Mouse (Mus musculus): ENCODE results near the gene Msl2. TPM values are rescaled to one million over a fixed set of nuclear protein-coding genes. Genes with fewer than 3 reads are reported as not detected.

The Msl2 gene
- polyA plus RNA-seq, 1 experiment from 2014 or later: 5.0 TPM

DNA sequence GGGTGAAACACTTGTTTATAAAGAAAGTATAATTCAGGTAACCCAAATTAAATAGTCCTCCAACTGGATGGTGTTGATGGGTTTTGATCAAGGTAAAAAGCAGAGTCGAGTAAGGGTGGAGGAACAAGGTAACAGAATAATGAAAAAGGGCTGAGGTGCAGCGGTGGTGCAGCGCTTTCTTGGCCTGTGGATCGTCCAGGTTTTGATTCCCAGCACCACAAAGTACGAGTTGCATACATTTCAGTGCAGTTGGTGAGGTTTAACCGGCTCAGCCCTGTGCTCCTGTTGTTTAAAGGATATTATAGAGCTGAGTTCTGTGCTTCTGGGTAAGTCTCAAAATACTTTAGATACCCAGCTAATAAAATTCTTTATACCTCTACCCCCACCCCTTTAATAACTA is 31.8 kb downstream of the Msl2 start:
- no peak overlapping the region for H3K27ac ChIP-seq (ENCODE audit: low read length)
- peaks cover 6% of the 10 kb centered on the region; the same call in 1 of the 2 replicates for H3K4me1 ChIP-seq (ENCODE audit: insufficient read depth, low read depth, low read length)
- no peaks in the 10 kb centered on the region for H3K9me3 ChIP-seq (ENCODE audit: low read length)
- TF ChIP-seq CTCF (IDR thresholded peaks at IDR 0.05) (no peak), EP300 (IDR thresholded peaks at IDR 0.05) (no peak)
- WGBS: 89% methylated on average over 6 of the region's 6 CpGs
- H3K4me2 ChIP-seq (replicated peaks; ENCODE audit: low read depth, low read length): no peak overlapping the region
- H3K4me3 ChIP-seq (ENCODE audit: low read depth, low read length): no peak overlapping the region
- no peak overlapping the region for H3K9ac ChIP-seq (replicated peaks; ENCODE audit: low read depth)
- H3K36me3 ChIP-seq (ENCODE audit: insufficient read depth, low read length): no peaks in the 10 kb centered on the region
- ATAC-seq (no peak), DNase-seq (ENCODE audit: low spot score) (no peak)
- no peaks in the 10 kb centered on the region for H3K27me3 ChIP-seq (replicated peaks; ENCODE audit: insufficient read depth, low read length)

DNA sequence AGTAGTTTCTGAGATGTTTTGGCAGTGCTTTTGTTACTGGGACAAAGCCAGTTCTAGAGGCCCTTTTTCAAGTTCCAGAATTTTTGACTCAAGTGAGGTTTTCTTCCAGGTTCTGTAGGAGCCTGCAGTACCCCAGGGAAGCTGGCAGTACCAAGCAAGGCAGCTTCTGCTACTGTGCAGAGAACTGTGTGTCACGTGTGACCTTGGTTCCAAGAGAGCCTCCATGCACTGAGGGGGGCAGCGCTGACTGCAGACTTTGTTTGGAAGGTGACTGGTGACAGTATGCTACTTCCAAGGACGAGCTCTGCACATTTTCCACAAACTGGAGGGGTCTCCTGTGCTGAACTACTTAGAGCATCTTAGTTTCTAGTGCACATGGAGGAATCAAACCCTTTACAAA is 33.5 kb downstream of the Msl2 start:
- Histone ChIP-seq H3K4me3 (ENCODE audit: low read depth, low read length) (no peak overlapping the region), H3K36me3 (ENCODE audit: insufficient read depth, low read length) (no peaks in the 10 kb centered on the region), H3K9ac (replicated peaks; ENCODE audit: low read depth) (no peak overlapping the region), H3K4me1 (ENCODE audit: insufficient read depth, low read depth, low read length) (peaks cover 6% of the 10 kb centered on the region; the same call in 1 of the 2 replicates), H3K4me2 (replicated peaks; ENCODE audit: low read depth, low read length) (no peak overlapping the region), H3K27ac (ENCODE audit: low read length) (no peak overlapping the region), H3K27me3 (replicated peaks; ENCODE audit: insufficient read depth, low read length) (no peaks in the 10 kb centered on the region), H3K9me3 (ENCODE audit: low read length) (no peaks in the 10 kb centered on the region)
- no peak for DNase-seq (ENCODE audit: low spot score)
- WGBS: 74% methylated on average over 3 of the region's 3 CpGs
- no peak for TF ChIP-seq EP300 (IDR thresholded peaks at IDR 0.05)
- TF ChIP-seq CTCF (IDR thresholded peaks at IDR 0.05): no peak
- no peak for ATAC-seq

DNA sequence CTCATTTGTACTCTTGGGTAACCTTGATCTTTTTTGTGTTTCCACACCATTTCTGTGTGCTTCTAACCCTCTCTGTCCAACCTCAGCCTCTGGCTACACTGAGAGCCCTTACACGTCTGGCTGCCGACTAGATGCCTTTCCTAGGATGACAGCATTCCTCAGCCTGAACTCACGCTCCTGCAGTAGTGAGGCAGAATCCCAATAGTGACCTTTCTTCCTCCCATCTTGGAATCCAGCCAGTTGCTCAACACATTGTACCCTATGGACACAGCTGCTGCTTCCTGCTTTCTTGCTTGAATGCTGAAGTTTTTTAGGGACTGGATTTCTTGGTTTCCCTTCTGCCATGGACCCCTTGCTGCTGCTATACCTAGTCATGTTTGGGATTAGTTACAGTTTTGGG is 36.1 kb downstream of the Msl2 start:
- Histone ChIP-seq H3K9ac (replicated peaks; ENCODE audit: low read depth) (no peak overlapping the region), H3K9me3 (ENCODE audit: low read length) (no peaks in the 10 kb centered on the region), H3K36me3 (ENCODE audit: insufficient read depth, low read length) (no peaks in the 10 kb centered on the region), H3K27ac (ENCODE audit: low read length) (peak overlapping the region; percentile 47; the same call in 1 of the 2 replicates), H3K27me3 (replicated peaks; ENCODE audit: insufficient read depth, low read length) (no peaks in the 10 kb centered on the region), H3K4me2 (replicated peaks; ENCODE audit: low read depth, low read length) (no peak overlapping the region), H3K4me3 (ENCODE audit: low read depth, low read length) (no peak overlapping the region), H3K4me1 (ENCODE audit: insufficient read depth, low read depth, low read length) (peaks cover 6% of the 10 kb centered on the region; the same call in 1 of the 2 replicates)
- peak; percentile 87 for ATAC-seq
- TF ChIP-seq EP300 (IDR thresholded peaks at IDR 0.05): 0 out of 2 replicates have a peak, but pooled peaks have one; percentile 13
- TF ChIP-seq CTCF (IDR thresholded peaks at IDR 0.05): no peak
- WGBS: 0% methylated on average over 3 of the region's 3 CpGs
- peak; percentile 87 for DNase-seq (ENCODE audit: low spot score)

DNA sequence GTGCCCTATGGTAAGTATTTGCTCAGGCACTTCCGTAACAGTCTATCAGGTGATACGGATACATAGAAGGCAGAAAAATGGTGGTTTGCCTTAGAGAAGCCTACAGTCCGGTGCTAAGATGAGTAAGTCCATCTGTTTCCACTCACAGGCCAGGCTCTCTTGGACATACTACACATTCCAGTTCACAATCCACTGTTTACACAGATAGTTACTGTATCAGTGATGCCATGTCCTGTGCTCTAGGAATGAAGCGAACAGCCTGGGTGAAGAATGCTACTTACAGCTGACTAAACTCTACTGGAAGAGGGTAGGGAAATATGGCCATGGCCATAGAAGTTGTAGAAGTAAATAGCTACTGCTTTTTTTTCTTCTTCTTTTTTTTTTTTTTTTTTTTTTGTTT is 39.4 kb downstream of the Msl2 start:
- TF ChIP-seq EP300 (IDR thresholded peaks at IDR 0.05): no peak
- no peak for TF ChIP-seq CTCF (IDR thresholded peaks at IDR 0.05)
- Histone ChIP-seq H3K27me3 (replicated peaks; ENCODE audit: insufficient read depth, low read length) (no peaks in the 10 kb centered on the region), H3K4me2 (replicated peaks; ENCODE audit: low read depth, low read length) (no peak overlapping the region), H3K9me3 (ENCODE audit: low read length) (no peaks in the 10 kb centered on the region), H3K4me3 (ENCODE audit: low read depth, low read length) (no peak overlapping the region), H3K36me3 (ENCODE audit: insufficient read depth, low read length) (0 out of 2 replicates have a peak, but pooled peaks cover 3% of the 10 kb centered on the region), H3K4me1 (ENCODE audit: insufficient read depth, low read depth, low read length) (peaks cover 6% of the 10 kb centered on the region; the same call in 1 of the 2 replicates), H3K9ac (replicated peaks; ENCODE audit: low read depth) (no peak overlapping the region), H3K27ac (ENCODE audit: low read length) (no peak overlapping the region)
- 56% methylated on average over 4 of the region's 4 CpGs for WGBS
- DNase-seq (ENCODE audit: low spot score) (peak; percentile 40), ATAC-seq (0 out of 2 replicates have a peak, but pooled peaks have one; percentile 23)

DNA sequence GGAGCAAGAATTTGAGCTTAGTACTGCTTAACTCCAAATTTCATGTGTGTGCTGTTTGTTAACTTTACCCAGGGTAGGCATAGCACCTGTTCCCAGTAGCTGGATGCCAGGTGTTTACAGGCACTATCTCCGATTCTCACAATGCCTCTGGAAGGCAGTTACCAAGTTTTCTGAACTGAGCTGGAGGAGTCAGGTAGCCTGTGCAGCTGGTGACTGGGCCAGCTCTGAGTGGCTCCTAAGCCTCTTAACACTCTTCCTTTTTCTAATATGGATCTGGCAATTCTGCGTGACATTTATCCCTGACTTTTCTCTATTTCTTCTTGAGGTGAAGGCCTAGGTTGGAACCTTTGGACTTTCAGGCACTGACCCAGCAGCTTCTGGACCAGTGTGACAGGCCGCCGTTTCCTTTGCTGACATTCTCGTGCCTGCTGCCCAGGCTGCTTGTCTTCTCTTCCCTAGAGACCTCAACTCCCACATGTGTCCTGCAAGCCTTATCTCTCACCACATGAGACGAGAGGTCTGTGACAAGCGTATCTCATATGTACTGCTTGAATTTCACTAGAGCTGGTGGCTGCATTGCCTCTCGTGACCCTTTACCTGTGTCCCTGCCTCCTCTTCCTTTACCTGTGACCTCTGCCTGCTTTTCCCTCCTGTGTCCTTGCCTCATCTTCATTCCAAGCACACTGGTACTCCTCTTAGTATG is 40.4 kb downstream of the Msl2 start:
- peaks cover 6% of the 10 kb centered on the region; the same call in 1 of the 2 replicates for H3K4me1 ChIP-seq (ENCODE audit: insufficient read depth, low read depth, low read length)
- TF ChIP-seq EP300 (IDR thresholded peaks at IDR 0.05): no peak
- no peak for TF ChIP-seq CTCF (IDR thresholded peaks at IDR 0.05)
- H3K4me2 ChIP-seq (replicated peaks; ENCODE audit: low read depth, low read length): no peak overlapping the region
- ATAC-seq (no peak), DNase-seq (ENCODE audit: low spot score) (no peak)
- H3K9ac ChIP-seq (replicated peaks; ENCODE audit: low read depth): no peak overlapping the region
- H3K27me3 ChIP-seq (replicated peaks; ENCODE audit: insufficient read depth, low read length): no peaks in the 10 kb centered on the region
- 0 out of 2 replicates have a peak, but pooled peaks cover 3% of the 10 kb centered on the region for H3K36me3 ChIP-seq (ENCODE audit: insufficient read depth, low read length)
- H3K9me3 ChIP-seq (ENCODE audit: low read length): no peaks in the 10 kb centered on the region
- H3K4me3 ChIP-seq (ENCODE audit: low read depth, low read length): no peak overlapping the region
- 81% methylated on average over 8 of the region's 8 CpGs for WGBS
- no peak overlapping the region for H3K27ac ChIP-seq (ENCODE audit: low read length)

DNA sequence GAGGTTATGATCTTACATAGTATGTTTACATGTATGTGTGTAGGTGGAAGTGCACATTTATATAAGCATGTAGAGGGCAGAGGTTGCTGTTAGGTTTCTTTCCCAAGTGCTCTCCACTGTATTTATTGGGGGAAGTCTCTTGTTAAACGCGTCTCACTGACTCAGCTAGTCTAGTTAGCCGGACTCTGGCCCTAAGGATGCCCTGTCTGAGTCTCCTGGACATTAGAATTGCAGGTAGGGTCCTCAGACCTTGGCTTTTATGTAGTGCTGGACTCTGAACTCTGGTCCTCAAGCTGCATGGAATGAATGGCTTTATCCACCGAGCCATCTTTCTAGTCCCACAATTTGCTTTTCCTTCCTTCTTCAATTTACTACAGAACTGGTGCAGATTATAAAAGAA is 69.7 kb downstream of the Msl2 start:
- Histone ChIP-seq H3K4me1 (ENCODE audit: insufficient read depth, low read depth, low read length) (no peaks in the 10 kb centered on the region), H3K9me3 (ENCODE audit: low read length) (no peaks in the 10 kb centered on the region), H3K27me3 (replicated peaks; ENCODE audit: insufficient read depth, low read length) (no peaks in the 10 kb centered on the region), H3K36me3 (ENCODE audit: insufficient read depth, low read length) (peaks cover 8% of the 10 kb centered on the region; the same call in 1 of the 2 replicates), H3K4me3 (ENCODE audit: low read depth, low read length) (no peak overlapping the region), H3K4me2 (replicated peaks; ENCODE audit: low read depth, low read length) (no peak overlapping the region), H3K27ac (ENCODE audit: low read length) (no peak overlapping the region), H3K9ac (replicated peaks; ENCODE audit: low read depth) (no peak overlapping the region)
- no peak for ATAC-seq
- no peak for TF ChIP-seq CTCF (IDR thresholded peaks at IDR 0.05)
- TF ChIP-seq EP300 (IDR thresholded peaks at IDR 0.05): no peak
- no peak for DNase-seq (ENCODE audit: low spot score)
- WGBS: 92% methylated on average over 4 of the region's 4 CpGs
